Mouse (Mus musculus) spleen, adult 2 months (tissue): ENCODE measurements around the gene Hacd2. TPM values are rescaled to one million over a fixed set of nuclear protein-coding genes. Genes with fewer than 3 reads are reported as not detected.
A peak's percentile ranks its signal among the peaks of the same experiment; 100 is the strongest.

Source experiments
- DNase-seq, 2 experiments: peaks; one replicate each; pipeline versions ENCODE4 v3.0.0 to v3.0.0-alpha.2; 2012 to 2021; ENCODE audit warnings: low spot score in 2 of 2, low read depth in 1 of 2
- H3K27ac ChIP-seq: fragments of 200-500 bp; 2 replicates; pipeline ENCODE4 v1.5.1; 2012; ENCODE audit warnings: low read length, inconsistent platforms; ENCODE audit not compliant: insufficient read depth
- H3K27me3 ChIP-seq: fragments of 200-500 bp; 2 replicates; pipeline ENCODE4 v1.6.1; 2012; ENCODE audit warnings: mild to moderate bottlenecking, moderate library complexity, low read length, inconsistent platforms; ENCODE audit not compliant: control insufficient read depth, insufficient read depth
- H3K36me3 ChIP-seq: fragments of 200-500 bp; 2 replicates; pipeline ENCODE4 v1.6.1; 2012; ENCODE audit warnings: mild to moderate bottlenecking, low read length, inconsistent platforms; ENCODE audit not compliant: control insufficient read depth, insufficient read depth
- H3K4me1 ChIP-seq: fragments of 200-500 bp; 2 replicates; pipeline ENCODE4 v1.6.1; 2011; ENCODE audit warnings: inconsistent platforms; ENCODE audit not compliant: control insufficient read depth, insufficient read depth, insufficient read length
- H3K4me3 ChIP-seq: fragments of 200-500 bp; 2 replicates; pipeline ENCODE4 v1.5.1; 2011; ENCODE audit warnings: mild to moderate bottlenecking, inconsistent platforms; ENCODE audit not compliant: insufficient read depth, insufficient read length; ENCODE audit errors: extremely low read depth
- CTCF ChIP-seq: fragments of 200-500 bp; IDR thresholded peaks from 2 replicates; pipeline ENCODE4 v1.5.1; 2011; ENCODE audit warnings: mild to moderate bottlenecking, inconsistent platforms; ENCODE audit not compliant: insufficient read depth, insufficient read length, insufficient replicate concordance; ENCODE audit errors: extremely low read depth
- POLR2A ChIP-seq: fragments of 200-500 bp; IDR thresholded peaks from 2 replicates; pipeline ENCODE4 v1.6.1; 2011; ENCODE audit warnings: low read depth, low read length, inconsistent platforms
- WGBS: fragments of 180-500 bp; shearing (Covaris S2); methylation state at CpG from one replicate; pipeline ENCODE4 v1.1.7; 2018; 5-methylcytosine and 5-hydroxymethylcytosine counted together
- polyA plus RNA-seq: library from polyadenylated mRNA; depleted of rRNA; stranded (reverse); fragments of >200 nt; gene quantifications from 2 replicates; pipeline ENCODE4 v1.2.3, GENCODE M21; 2012; rRNA removed

Hacd2 gene
- 13.9 and 19.9 TPM in 2 replicates for polyA plus RNA-seq

GRCm38 (mm10) chr16:35022242-35023137 lies at the start of gene Hacd2:
Gene Hacd2 (plus strand): TSS chr16:35022428.
- peak within 1 kb of the TSS; percentile 37; the same call in 1 of the 2 replicates for H3K27ac ChIP-seq
- no peaks in the 10 kb centered on the region for H3K36me3 ChIP-seq
- H3K4me1 ChIP-seq: no peaks in the 10 kb centered on the region
- peak within 1 kb of the TSS; percentile 84 for H3K4me3 ChIP-seq
- TF ChIP-seq POLR2A: peak; percentile 19; the same call in 1 of the 2 replicates
- no peak for TF ChIP-seq CTCF
- under 1% methylated on average over 75 of the region's 97 CpGs for WGBS
- H3K27me3 ChIP-seq: no peaks in the 10 kb centered on the region
- DNase-seq: peak; percentile 80 to 92

DNA sequence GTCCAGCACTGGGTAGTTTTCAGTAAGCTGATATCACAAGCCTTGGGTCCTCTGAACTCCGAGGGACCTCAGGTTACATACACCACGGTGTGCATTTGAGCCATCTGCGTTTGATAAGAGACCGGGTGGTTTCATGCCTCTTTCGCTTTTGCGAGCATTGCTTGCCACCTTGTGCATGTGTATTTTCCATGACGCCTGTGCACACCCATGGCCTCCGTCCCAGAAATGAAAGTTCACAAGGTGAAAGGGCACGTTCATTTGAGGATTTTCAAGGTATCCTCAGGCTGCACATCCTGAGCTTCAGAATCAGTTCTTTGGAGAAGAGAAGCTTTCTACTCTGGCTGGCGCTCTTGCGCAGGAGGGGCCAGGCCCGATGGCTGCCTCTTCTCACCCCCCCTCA lies 49.8 kb upstream of the Hacd2 start:
- no peak for TF ChIP-seq POLR2A
- TF ChIP-seq CTCF: no peak
- no peak overlapping the region for H3K27ac ChIP-seq
- no peaks in the 10 kb centered on the region for H3K36me3 ChIP-seq

DNA sequence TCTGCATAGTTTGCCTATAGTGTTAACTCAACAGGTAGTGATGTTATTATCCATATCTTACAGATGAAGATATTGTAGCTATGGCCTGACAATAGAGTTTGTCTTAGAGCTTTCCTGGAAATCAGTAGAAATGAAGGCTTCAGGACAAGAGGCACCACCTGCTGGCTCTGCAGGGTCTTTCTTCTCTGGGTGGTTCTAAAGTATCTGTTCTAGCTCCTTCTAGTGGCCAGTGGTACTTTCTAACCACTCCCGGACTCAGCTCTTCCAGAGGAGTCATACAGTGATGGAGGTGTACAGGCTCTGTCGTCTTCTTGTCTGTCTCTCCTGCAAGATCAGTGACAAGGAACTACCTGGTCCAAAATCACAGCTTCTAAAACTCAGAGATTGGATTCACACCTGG lies 46.7 kb upstream of the Hacd2 start:
- Histone ChIP-seq H3K36me3 (no peaks in the 10 kb centered on the region), H3K27ac (no peak overlapping the region), H3K27me3 (no peaks in the 10 kb centered on the region), H3K4me3 (no peak overlapping the region), H3K4me1 (no peaks in the 10 kb centered on the region)
- DNase-seq: no peak
- 35% methylated on average over 2 of the region's 2 CpGs for WGBS
- TF ChIP-seq CTCF (no peak), POLR2A (no peak)

More for the DNA sequence above, 49.8 kb upstream of the Hacd2 start:
- Histone ChIP-seq H3K4me1 (no peaks in the 10 kb centered on the region), H3K27me3 (no peaks in the 10 kb centered on the region), H3K4me3 (no peak overlapping the region)
- WGBS: 89% methylated on average over 12 of the region's 12 CpGs
- DNase-seq: no peak

DNA sequence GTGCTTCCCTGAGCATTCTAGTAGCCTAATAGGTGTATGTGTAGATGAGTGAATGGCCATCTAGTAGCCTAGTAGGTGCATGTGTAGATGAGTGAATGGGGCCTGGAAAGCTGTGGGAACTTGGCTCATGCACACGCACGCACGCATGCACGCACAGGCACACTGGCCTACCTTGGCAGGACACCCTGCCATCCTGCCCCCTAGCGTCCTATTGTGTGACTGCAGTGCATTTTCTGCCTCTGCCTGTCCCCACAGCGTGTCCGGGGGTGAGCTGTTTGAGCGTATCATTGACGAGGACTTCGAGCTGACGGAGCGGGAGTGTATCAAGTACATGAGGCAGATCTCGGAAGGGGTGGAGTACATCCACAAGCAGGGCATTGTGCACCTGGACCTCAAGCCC lies 45.6 kb upstream of the Hacd2 start:
- no peak overlapping the region for H3K27ac ChIP-seq
- no peak overlapping the region for H3K4me3 ChIP-seq
- no peaks in the 10 kb centered on the region for H3K27me3 ChIP-seq
- DNase-seq: no peak
- no peaks in the 10 kb centered on the region for H3K4me1 ChIP-seq
- H3K36me3 ChIP-seq: no peaks in the 10 kb centered on the region
- TF ChIP-seq CTCF (0 out of 2 replicates have a peak, but pooled peaks have one; percentile 7), POLR2A (no peak)
- 85% methylated on average over 13 of the region's 13 CpGs for WGBS

DNA sequence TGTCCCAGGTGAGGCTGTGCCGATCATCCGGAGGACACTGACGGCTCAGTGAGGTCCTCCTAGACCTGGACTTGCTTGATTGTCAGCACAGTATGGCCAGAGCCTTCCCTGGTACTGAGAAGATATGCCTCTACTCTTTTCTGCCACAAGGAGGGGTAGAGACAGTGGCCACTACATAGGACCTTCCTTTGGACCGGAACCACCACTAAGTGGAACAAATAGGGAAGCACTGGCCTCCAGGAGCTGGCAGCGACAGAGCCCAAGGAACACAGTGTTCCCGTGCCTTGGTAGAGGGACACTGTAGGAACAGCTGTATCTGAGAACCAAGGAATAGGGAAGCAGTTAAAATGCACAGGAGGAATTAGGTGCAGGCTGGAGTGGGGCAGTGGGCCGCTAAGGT lies 44.2 kb upstream of the Hacd2 start:
- Histone ChIP-seq H3K36me3 (no peaks in the 10 kb centered on the region), H3K27me3 (no peaks in the 10 kb centered on the region), H3K27ac (no peak overlapping the region), H3K4me1 (no peaks in the 10 kb centered on the region), H3K4me3 (no peak overlapping the region)
- 90% methylated on average over 7 of the region's 7 CpGs for WGBS
- DNase-seq: no peak
- TF ChIP-seq CTCF (no peak), POLR2A (no peak)

DNA sequence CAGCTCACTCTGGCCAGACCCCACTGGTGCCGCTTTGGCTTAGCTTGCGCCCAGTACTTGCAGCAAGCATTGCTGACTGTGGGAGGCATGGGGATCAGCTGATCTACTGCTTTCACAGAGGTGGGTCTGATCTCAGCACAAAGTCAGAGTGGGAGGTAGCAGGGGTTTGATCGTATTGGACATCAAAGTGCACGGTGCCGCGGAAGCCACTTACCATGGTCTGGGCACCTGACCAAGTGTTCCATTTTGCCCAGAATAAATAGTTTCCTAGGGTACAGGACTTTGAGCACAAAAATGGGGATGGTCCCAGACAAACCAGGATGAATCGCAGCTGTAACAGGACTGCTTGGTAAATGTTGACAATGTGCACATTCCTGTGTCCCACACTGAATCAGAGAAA lies 41.2 kb upstream of the Hacd2 start:
- Histone ChIP-seq H3K4me3 (no peak overlapping the region), H3K4me1 (no peaks in the 10 kb centered on the region), H3K27me3 (no peaks in the 10 kb centered on the region), H3K36me3 (no peaks in the 10 kb centered on the region), H3K27ac (no peak overlapping the region)
- TF ChIP-seq CTCF: no peak
- TF ChIP-seq POLR2A: no peak
- 90% methylated on average over 7 of the region's 7 CpGs for WGBS
- no peak for DNase-seq

- H3K4me3 ChIP-seq: no peak overlapping the region
- H3K4me1 ChIP-seq: no peaks in the 10 kb centered on the region
- TF ChIP-seq CTCF: no peak
- no peak for TF ChIP-seq POLR2A
- H3K27me3 ChIP-seq: no peaks in the 10 kb centered on the region
- no peak overlapping the region for H3K27ac ChIP-seq
- DNase-seq: no peak
- no peaks in the 10 kb centered on the region for H3K36me3 ChIP-seq
- 87% methylated on average over 11 of the region's 11 CpGs for WGBS
These were observed 37.8 kb upstream of the Hacd2 start for GRCm38 (mm10) chr16:34984203-34985030.
